13 mouse cellular contexts compared by ENCODE assay signal in genomic region chr2:166024621-166025020, GRCm38 (mm10).
"Had no signal": no experiment of that assay in that cellular context is flagged by ENCODE, and none has a peak within 500 bp of the region (broad histone marks: within the 10 kb centered on the region; RNA-seq: fewer than 3 reads in every experiment).

No protein-coding gene starts in this region.

- H3K9me3 ChIP-seq: limb, embryonic 13.5 days; midbrain, embryonic 12.5 days; neural tube, embryonic 13.5 days had no signal

- H3K27me3 ChIP-seq: limb, embryonic 13.5 days; midbrain, embryonic 12.5 days; neural tube, embryonic 13.5 days had no signal

- H3K27ac ChIP-seq: limb, embryonic 13.5 days; liver, embryonic 14.5 days; midbrain, embryonic 12.5 days; neural tube, embryonic 13.5 days had no signal

- H3K4me3 ChIP-seq: limb, embryonic 13.5 days; midbrain, embryonic 12.5 days; neural tube, embryonic 13.5 days had no signal

- H3K36me3 ChIP-seq: limb, embryonic 13.5 days; midbrain, embryonic 12.5 days; neural tube, embryonic 13.5 days had no signal

- H3K4me2 ChIP-seq: limb, embryonic 13.5 days; midbrain, embryonic 12.5 days; neural tube, embryonic 13.5 days had no signal

- DNase-seq: kidney, postnatal 25 days; left cerebral cortex, postnatal 4 days; lung, adult 18-20 months; retina, postnatal 1 day; right cerebral cortex, postnatal 4 days; spleen, adult 18-20 months; thymus, adult 18-20 months; thymus, postnatal 14 days had no signal

- ATAC-seq: midbrain, embryonic 16.5 days had no signal

- H3K9ac ChIP-seq: limb, embryonic 13.5 days; liver, embryonic 14.5 days; midbrain, embryonic 12.5 days; neural tube, embryonic 13.5 days had no signal
